Mouse (Mus musculus) heart, adult 2 months (tissue): Measurements from ENCODE around the gene Sbk1. TPM values are rescaled to one million over a fixed set of nuclear protein-coding genes. Genes with fewer than 3 reads are reported as not detected.

Experiments
- DNase-seq, 2 experiments: peaks; one replicate each; pipeline ENCODE4 v3.0.0; 2021
- H3K27ac ChIP-seq: fragments of 200-600 bp; 2 replicates; pipeline ENCODE4 v1.8.1; 2022
- H3K27me3 ChIP-seq: fragments of 200-500 bp; 2 replicates; pipeline ENCODE4 v1.6.1; 2012; ENCODE audit warnings: mild to moderate bottlenecking, low read length, inconsistent platforms, mixed read lengths; ENCODE audit not compliant: control insufficient read depth, insufficient read depth
- H3K36me3 ChIP-seq: fragments of 200-500 bp; 2 replicates; pipeline ENCODE4 v1.6.1; 2012; ENCODE audit warnings: low read length, inconsistent platforms; ENCODE audit not compliant: control insufficient read depth, insufficient read depth
- H3K4me1 ChIP-seq: fragments of 200-500 bp; 2 replicates; pipeline ENCODE4 v1.6.1; 2011; ENCODE audit warnings: low read length; ENCODE audit not compliant: control insufficient read depth, insufficient read depth
- H3K4me3 ChIP-seq: fragments of 200-600 bp; 2 replicates; pipeline ENCODE4 v1.8.1; 2022
- H3K79me2 ChIP-seq: fragments of 200-500 bp; replicated peaks from 2 replicates; pipeline ENCODE4 v1.6.1; 2012; ENCODE audit warnings: mild to moderate bottlenecking, inconsistent platforms, low read length, moderate library complexity, mixed read lengths; ENCODE audit not compliant: control insufficient read depth, insufficient read depth
- H3K9ac ChIP-seq: fragments of 200-500 bp; 2 replicates; pipeline ENCODE4 v1.6.1; 2012; ENCODE audit warnings: low read depth, mild to moderate bottlenecking, control low read depth, inconsistent platforms, low read length, mixed read lengths
- CTCF ChIP-seq: fragments of 200-600 bp; IDR thresholded peaks from 2 replicates; pipeline ENCODE4 v1.8.1; 2022; ENCODE audit warnings: antibody characterized with exemption, mild to moderate bottlenecking, moderate library complexity
- EP300 ChIP-seq: fragments of 200-500 bp; IDR thresholded peaks from 2 replicates; pipeline ENCODE4 v1.6.1; 2011; ENCODE audit warnings: low read depth, low read length, control low read depth; ENCODE audit not compliant: insufficient read depth
- POLR2A ChIP-seq: fragments of 200-500 bp; IDR thresholded peaks from 2 replicates; pipeline ENCODE4 v1.6.1; 2011; ENCODE audit warnings: mild to moderate bottlenecking, low read depth, low read length, control low read depth; ENCODE audit not compliant: insufficient read depth
- WGBS: fragments of 180-500 bp; shearing (Covaris S2); methylation state at CpG from one replicate; pipeline ENCODE4 v1.1.7; 2018; 5-methylcytosine and 5-hydroxymethylcytosine counted together
- intact Hi-C: fragments of 180-260 bp; cut with DNase I; formaldehyde crosslinking; loops from one replicate; pipeline ENCODE4 v1.15.1; 2025
- polyA plus RNA-seq: library from polyadenylated mRNA; depleted of rRNA; stranded (reverse); fragments of >200 nt; gene quantifications from 2 replicates; pipeline ENCODE4 v1.2.3, GENCODE M21; 2012; rRNA removed
- total RNA-seq, 2 experiments: library from RNA; stranded (reverse); gene quantifications; 2 replicates each; pipeline ENCODE4 v1.2.3; 2021

The Sbk1 gene
- total and polyA plus RNA-seq, 3 experiments = 44.5 to 87.4 (median 61.9) TPM

GRCm38 (mm10) chr7:126332691-126333090 lies 60.3 kb downstream of the Sbk1 start:
- Histone ChIP-seq H3K4me1 (no peaks in the 10 kb centered on the region), H3K79me2 (no peaks in the 10 kb centered on the region), H3K4me3 (no peak overlapping the region), H3K36me3 (no peaks in the 10 kb centered on the region), H3K27ac (no peak overlapping the region), H3K9ac (no peak overlapping the region), H3K27me3 (no peaks in the 10 kb centered on the region)
- WGBS = 66% methylated on average over 3 of the region's 3 CpGs
- intact Hi-C loops = no loop called here
- TF ChIP-seq EP300 (no peak), CTCF (no peak), POLR2A (no peak)
- DNase-seq = no peak

- TF ChIP-seq POLR2A (no peak), CTCF (peak; percentile 40)
- no peak overlapping the region for H3K4me3 ChIP-seq
- H3K4me1 ChIP-seq = no peaks in the 10 kb centered on the region
- no peaks in the 10 kb centered on the region for H3K27me3 ChIP-seq
- no peaks in the 10 kb centered on the region for H3K36me3 ChIP-seq
- no peaks in the 10 kb centered on the region for H3K79me2 ChIP-seq
- DNase-seq = no peak
- no peak overlapping the region for H3K9ac ChIP-seq
- H3K27ac ChIP-seq = no peak overlapping the region
- intact Hi-C loops = no loop called here
- 94% methylated on average over 1 of the region's 1 CpGs for WGBS
Measured at GRCm38 (mm10) chr7:126335556-126335955, 63.1 kb downstream of the Sbk1 start.

GRCm38 (mm10) chr7:126338906-126339305 lies 66.5 kb downstream of the Sbk1 start:
- DNase-seq = no peak
- intact Hi-C loops = no loop called here
- Histone ChIP-seq H3K27me3 (no peaks in the 10 kb centered on the region), H3K4me3 (no peak overlapping the region), H3K9ac (no peak overlapping the region), H3K27ac (no peak overlapping the region), H3K4me1 (no peaks in the 10 kb centered on the region), H3K79me2 (no peaks in the 10 kb centered on the region), H3K36me3 (no peaks in the 10 kb centered on the region)
- TF ChIP-seq EP300 (no peak), CTCF (no peak), POLR2A (no peak)
- WGBS = 80% methylated on average over 8 of the region's 8 CpGs

GRCm38 (mm10) chr7:126339521-126339971 lies 67.1 kb downstream of the Sbk1 start:
- Histone ChIP-seq H3K27ac (no peak overlapping the region), H3K4me3 (no peak overlapping the region), H3K27me3 (no peaks in the 10 kb centered on the region), H3K36me3 (no peaks in the 10 kb centered on the region), H3K9ac (no peak overlapping the region), H3K79me2 (no peaks in the 10 kb centered on the region), H3K4me1 (no peaks in the 10 kb centered on the region)
- intact Hi-C loops = no loop called here
- no peak for TF ChIP-seq CTCF
- DNase-seq = no peak
- 50% methylated on average over 8 of the region's 8 CpGs for WGBS

- Histone ChIP-seq H3K9ac (no peak overlapping the region), H3K4me1 (no peaks in the 10 kb centered on the region), H3K36me3 (no peaks in the 10 kb centered on the region), H3K27ac (no peak overlapping the region), H3K79me2 (no peaks in the 10 kb centered on the region), H3K4me3 (no peak overlapping the region), H3K27me3 (no peaks in the 10 kb centered on the region)
- no peak for TF ChIP-seq CTCF
- TF ChIP-seq EP300 = no peak
- TF ChIP-seq POLR2A = no peak
- intact Hi-C loops = no loop called here
- peak in 1 of 2 experiments; percentile 15 for DNase-seq
- WGBS = 38% methylated on average over 6 of the region's 6 CpGs
Measured at GRCm38 (mm10) chr7:126340206-126340618, 67.8 kb downstream of the Sbk1 start.

GRCm38 (mm10) chr7:126340896-126341295 lies 68.5 kb downstream of the Sbk1 start:
- intact Hi-C loops = no loop called here
- TF ChIP-seq CTCF = no peak
- TF ChIP-seq EP300 = no peak
- TF ChIP-seq POLR2A = no peak
- DNase-seq = no peak
- Histone ChIP-seq H3K9ac (no peak overlapping the region), H3K27ac (no peak overlapping the region), H3K4me1 (no peaks in the 10 kb centered on the region), H3K4me3 (no peak overlapping the region), H3K36me3 (no peaks in the 10 kb centered on the region), H3K79me2 (no peaks in the 10 kb centered on the region), H3K27me3 (no peaks in the 10 kb centered on the region)
- 27% methylated on average over 6 of the region's 6 CpGs for WGBS

Other genes with a start within 250 kb of the Sbk1 start
- 10 to 100 TPM; 10.5 to 12.6 TPM for gene Gsg1l, start 190.2 kb upstream of the Sbk1 start, total RNA-seq
- gene Gsg1l, start 190.2 kb upstream of the Sbk1 start, polyA plus RNA-seq = 11.3 and 20.2 TPM in 2 replicates
- gene Xpo6, start 72.1 kb upstream of the Sbk1 start, total RNA-seq = 10 to 100 TPM; 16.5 to 16.8 TPM
- gene Xpo6, start 72.1 kb upstream of the Sbk1 start, polyA plus RNA-seq = 133 and 148 TPM in 2 replicates
- gene Lat, start 97.0 kb downstream of the Sbk1 start, total RNA-seq = 1 to 10 TPM in 1 of 2 experiments, under 1 TPM in 1; 0.34 to 1.8 TPM
- gene Lat, start 97.0 kb downstream of the Sbk1 start, polyA plus RNA-seq = 1.3 and 4.4 TPM in 2 replicates
- gene Spns1, start 104.8 kb downstream of the Sbk1 start, total RNA-seq = 10 to 100 TPM; 22.3 to 31.9 TPM
- gene Spns1, start 104.8 kb downstream of the Sbk1 start, polyA plus RNA-seq = 57.5 and 68.8 TPM in 2 replicates
- gene Nfatc2ip, start 124.1 kb downstream of the Sbk1 start, total RNA-seq = 1 to 10 TPM; 4.0 to 4.9 TPM
- gene Nfatc2ip, start 124.1 kb downstream of the Sbk1 start, polyA plus RNA-seq = 3.0 and 5.6 TPM in 2 replicates
- 1 to 10 TPM in 1 of 2 experiments, under 1 TPM in 1; 0.37 to 1.9 TPM for gene Cd19, start 142.3 kb downstream of the Sbk1 start, total RNA-seq
- gene Cd19, start 142.3 kb downstream of the Sbk1 start, polyA plus RNA-seq = 2.1 and 4.6 TPM in 2 replicates
- gene Rabep2, start 156.1 kb downstream of the Sbk1 start, total RNA-seq = 1 to 10 TPM; 5.3 to 6.3 TPM
- 8.1 and 9.2 TPM in 2 replicates for gene Rabep2, start 156.1 kb downstream of the Sbk1 start, polyA plus RNA-seq
- gene Atp2a1, start 190.5 kb downstream of the Sbk1 start, total RNA-seq = 1 to 10 TPM; 1.1 to 1.3 TPM
- gene Atp2a1, start 190.5 kb downstream of the Sbk1 start, polyA plus RNA-seq = 5.7 and 6.6 TPM in 2 replicates
- 10 to 100 TPM; 42.5 to 46.1 TPM for gene Sh2b1, start 202.8 kb downstream of the Sbk1 start, total RNA-seq
- 58.2 and 59.2 TPM in 2 replicates for gene Sh2b1, start 202.8 kb downstream of the Sbk1 start, polyA plus RNA-seq
- gene Tufm, start 214.7 kb downstream of the Sbk1 start, total RNA-seq = 100 to 1,000 TPM; 271 to 314 TPM
- gene Tufm, start 214.7 kb downstream of the Sbk1 start, polyA plus RNA-seq = 288 and 353 TPM in 2 replicates
- 10 to 100 TPM; 34.0 to 37.6 TPM for gene Atxn2l, start 230.8 kb downstream of the Sbk1 start, total RNA-seq
- 48.1 and 66.7 TPM in 2 replicates for gene Atxn2l, start 230.8 kb downstream of the Sbk1 start, polyA plus RNA-seq